Mouse (Mus musculus): ENCODE results near the gene Sapcd1.

Sapcd1 gene

DNA sequence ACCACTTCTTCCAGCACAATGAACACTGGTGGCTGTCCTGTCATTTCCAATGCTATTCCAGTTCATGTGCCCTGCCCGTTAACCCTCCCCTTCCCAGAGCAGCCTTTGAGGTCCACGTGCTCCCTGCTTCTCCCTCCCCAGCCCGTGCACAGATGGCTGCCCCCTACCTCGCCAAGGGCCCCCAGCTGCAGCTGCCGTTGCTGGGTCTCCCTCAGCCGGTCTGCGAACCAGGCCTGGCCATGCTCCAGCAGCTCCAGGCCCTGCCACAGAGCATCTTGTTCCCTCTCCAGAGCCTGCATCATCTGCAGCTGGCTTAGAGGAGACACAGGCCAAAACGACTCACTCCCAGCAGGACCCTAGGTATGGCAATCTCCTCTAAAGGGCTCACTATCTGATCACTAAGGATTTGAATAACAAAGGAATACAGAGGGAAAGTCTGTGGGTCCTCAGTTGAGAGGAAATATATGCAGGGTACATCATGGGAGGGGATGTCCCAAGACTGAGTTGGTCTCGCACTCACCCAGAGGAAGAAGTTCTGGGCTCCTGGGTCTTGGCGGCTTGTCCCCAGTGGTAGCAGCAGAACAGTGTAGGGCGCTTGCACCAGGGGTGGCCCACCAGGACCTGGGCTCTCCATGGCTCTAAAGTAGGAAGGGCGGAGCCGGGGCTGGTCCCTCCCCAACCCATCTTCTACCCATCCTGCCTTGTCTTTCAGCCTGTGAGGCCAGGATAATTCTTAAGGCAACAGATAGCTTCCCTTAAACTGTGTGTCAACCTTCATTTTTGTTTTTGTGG is at the start of gene Sapcd1:
Gene Sapcd1, minus strand, starts transcription at position 740 of the 792 bp plus-strand sequence.
- peak; percentile 77 for DNase-seq (ENCODE audit: low spot score)

DNA sequence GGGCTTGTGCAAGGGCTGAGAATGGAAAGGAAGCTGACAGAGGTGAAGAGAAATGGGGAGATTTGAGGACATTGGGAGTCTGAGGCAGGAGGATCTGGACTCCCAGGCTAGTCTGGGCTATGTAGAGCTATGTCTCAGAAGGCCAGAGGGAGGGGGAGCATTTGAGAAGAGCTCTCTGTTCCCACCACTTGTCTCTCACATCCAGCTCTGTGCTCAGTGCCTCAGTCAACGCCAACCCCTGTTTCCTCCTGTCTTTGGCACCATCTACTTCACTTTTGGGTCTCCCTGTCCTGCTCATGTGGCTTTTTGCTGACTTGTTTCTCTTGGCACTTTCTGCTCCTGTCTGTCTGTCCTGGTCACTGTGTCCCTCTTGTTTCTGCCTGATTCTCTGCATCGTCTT is 49.5 kb upstream of the Sapcd1 start:
- no peak for DNase-seq (ENCODE audit: low spot score)

DNA sequence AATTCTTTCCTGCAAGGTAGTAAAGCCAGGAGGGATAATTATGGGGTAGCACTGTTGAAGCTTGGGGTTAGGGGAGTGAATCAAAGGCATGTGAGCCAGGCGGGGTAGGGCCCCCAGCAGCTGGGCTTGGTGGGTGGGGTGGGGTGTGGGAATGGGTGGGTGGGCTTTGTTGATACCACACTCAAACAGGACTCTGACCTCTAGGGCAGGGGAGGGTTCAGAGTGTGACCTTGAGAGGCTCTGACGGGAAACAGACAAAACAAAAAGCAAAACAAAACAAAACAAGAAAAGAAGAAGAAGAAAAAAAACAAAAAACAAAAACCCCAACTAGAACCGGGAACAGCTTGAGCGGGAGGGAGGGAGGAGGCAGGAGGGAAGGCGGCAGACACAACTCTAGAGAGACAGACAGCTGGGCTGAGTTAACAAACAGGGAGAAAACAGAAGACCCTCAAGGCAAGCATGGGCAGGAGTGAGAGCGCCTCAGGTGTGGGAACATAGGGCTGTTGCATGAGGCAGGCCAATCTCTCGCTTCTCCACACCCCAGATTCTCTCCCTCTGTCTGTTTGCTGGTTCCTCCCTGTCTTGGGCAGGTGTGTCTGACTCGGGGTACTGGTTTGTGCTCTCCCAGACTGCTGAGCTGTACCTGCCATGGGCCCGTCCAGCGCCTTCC is 48.8 kb upstream of the Sapcd1 start, which contains the start of gene Ly6g6e:
Gene Ly6g6e, plus strand, starts transcription at position 396 of the 670 bp plus-strand sequence.
- no peak for DNase-seq (ENCODE audit: low spot score)

DNA sequence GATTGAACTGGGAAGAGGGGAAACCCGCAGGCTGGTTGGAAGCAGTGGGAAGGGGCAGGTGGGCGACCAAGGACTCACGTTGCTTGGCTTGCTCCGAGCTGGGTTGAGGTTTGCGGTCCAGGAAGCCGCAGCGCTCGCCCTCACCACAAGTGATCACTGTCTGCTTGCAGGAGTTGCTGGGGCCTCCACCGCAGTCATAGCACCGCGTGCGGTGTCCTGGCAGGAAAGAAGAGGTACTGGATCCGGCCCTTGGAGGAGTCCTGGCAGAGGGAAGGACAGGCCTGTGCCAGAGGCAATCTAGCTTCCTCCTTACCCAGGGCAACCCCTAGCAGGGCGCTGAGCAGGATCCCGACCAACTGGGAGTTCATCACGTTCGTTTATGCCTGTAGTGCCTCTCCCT is 46.3 kb upstream of the Sapcd1 start:
- DNase-seq (ENCODE audit: low spot score): no peak

- DNase-seq (ENCODE audit: low spot score): no peak
Observed at GRCm38 (mm10) chr17:35071454-35071853, 43.6 kb upstream of the Sapcd1 start.

DNA sequence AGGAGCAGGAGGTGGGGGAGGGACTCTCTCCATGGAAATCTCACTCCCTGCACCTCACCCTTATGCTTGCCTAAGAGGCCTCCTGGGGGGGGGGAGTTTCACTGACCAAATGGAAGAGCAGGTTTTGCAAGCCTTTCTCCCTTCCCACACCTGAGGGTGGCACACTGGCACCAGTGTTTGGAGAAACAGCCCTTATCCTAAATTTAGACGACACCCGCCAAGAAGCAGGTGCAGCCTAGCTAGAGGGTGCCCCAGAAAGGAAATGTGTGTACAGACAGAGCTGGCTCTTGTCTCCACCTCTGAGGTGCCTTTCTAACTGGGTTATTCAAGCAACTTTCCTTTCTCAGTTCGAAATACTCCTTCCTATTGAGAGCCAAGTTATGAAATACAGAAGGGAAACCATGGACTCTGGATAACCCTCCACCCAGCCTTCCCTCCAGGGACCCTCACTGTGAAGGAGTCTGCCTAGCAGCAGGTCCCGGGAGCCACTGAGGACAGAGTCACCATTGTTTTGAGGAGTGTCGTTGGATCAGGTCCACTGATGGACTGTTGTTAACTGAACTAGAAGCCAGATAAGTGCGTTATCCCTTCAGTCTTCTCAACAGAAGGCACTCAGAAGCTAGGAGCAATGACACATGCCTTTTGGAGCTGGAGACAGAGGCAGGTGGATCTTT is 42.9 kb upstream of the Sapcd1 start:
- DNase-seq (ENCODE audit: low spot score): no peak

DNA sequence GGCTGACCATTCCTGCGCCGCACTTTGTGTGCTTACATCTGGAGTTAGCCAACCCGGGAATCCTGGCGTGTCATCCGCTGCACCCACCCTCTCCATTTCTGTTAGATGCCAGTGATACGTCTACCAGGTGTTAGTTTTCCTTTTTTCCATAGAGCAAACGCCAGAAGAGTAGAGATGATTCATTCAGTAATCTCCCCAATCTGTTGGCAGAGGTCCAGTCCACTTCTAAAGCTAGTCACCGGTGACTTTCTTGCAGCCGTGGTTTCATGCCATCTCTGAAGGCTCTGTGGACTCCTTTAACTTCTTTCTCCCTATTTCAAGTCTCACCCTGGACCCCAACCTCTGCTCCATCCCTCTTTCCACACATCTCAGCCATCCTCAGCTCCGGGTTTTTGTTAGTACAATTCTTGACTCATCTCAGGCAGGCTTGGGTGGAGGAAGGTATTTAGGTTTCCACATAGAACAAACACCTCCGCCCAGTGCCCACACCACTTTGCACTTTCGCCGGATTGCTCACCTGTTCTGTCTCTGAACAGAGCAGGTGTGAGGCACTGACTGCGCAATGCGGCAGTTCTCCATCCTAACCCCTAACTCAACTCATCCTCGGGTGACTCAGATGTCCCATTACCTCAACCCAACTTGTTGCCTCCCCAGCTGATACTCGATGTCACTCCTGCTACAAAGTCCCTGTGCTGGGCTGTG is 40.5 kb upstream of the Sapcd1 start:
- DNase-seq (ENCODE audit: low spot score): no peak

- DNase-seq (ENCODE audit: low spot score): no peak
Observed at GRCm38 (mm10) chr17:35066084-35066483, 38.3 kb upstream of the Sapcd1 start, which contains the start of gene Mpig6b. Gene Mpig6b (minus strand): TSS chr17:35066184.

- DNase-seq (ENCODE audit: low spot score): peak; percentile 79
Observed at GRCm38 (mm10) chr17:35064951-35065947, 37.4 kb upstream of the Sapcd1 start, which contains the start of gene Ly6g6c. Gene Ly6g6c (plus strand): TSS chr17:35065388.

DNA sequence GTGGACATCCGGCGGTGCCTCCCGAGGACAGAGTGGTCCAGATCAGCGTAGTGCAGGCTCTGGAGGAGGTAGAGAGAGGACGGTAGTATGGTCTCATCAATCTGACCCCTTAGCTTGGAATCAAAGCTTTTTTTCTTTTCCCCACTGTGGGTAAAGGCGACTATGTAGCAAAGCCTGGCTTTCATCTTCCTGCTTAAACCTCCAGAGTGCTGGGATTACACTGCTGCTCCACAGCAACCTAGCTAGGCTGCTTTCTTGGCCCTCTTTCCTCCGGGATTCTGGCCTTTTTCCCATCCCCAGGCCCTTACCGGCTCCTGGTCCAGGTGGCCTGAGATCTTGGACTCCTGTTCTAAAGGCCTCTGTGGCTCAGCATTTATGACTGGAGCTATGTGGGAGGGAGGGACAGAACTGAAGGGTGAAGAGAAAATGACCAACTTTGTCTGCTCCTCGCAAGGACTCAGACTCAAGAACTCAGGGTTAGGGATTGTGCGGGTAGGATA is 36.6 kb upstream of the Sapcd1 start:
- no peak for DNase-seq (ENCODE audit: low spot score)

DNA sequence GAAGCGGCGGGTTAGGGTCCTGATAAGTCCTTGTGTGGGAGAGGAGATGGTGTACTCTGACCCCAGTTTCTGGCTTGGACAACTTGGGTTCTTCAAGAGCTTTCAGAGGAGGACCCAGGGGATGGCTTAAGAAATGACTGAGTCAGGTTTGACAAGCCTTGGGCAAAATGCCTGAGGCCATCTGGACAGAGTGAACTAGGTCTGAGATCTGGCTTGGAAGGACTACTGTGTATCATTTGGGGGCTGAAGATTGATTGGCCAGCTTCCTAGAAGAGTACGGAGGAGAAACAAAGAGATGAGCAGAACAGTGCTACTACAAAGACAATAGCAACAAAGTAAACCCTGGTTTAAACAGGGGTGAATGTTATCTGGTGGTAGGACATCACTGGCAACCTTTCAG is 35.6 kb upstream of the Sapcd1 start:
- DNase-seq (ENCODE audit: low spot score): peak; percentile 67

GRCm38 (mm10) chr17:35061299-35061698 is 33.5 kb upstream of the Sapcd1 start:
- DNase-seq (ENCODE audit: low spot score): no peak

DNA sequence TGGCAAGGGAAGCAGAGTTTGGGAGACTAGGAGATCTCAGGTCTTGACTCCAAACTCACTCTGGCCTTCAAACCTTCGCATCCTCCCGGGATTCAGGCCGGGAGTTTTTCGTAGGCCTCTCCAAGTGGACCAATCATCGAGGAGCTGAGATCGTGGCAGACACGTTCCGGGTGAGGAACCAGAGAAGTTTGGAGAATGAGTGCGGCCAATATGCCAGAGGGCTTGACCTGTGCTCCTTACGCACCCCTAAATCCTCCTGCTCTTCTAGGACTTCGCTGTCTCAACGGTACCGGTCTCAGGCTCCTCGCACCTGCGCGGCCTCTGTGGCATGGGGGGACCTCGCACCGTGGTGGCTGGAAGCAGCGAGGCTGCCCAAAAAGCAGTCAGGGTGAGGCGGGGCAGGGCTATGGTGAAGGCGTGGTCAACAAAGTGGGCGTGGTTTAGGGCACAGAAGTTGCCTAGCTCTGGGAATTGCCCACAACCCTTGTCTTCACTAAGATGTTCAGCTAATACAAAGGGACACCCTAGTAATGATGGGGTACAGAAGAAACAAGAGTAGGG is 33.0 kb upstream of the Sapcd1 start:
- DNase-seq (ENCODE audit: low spot score): peak; percentile 70

DNA sequence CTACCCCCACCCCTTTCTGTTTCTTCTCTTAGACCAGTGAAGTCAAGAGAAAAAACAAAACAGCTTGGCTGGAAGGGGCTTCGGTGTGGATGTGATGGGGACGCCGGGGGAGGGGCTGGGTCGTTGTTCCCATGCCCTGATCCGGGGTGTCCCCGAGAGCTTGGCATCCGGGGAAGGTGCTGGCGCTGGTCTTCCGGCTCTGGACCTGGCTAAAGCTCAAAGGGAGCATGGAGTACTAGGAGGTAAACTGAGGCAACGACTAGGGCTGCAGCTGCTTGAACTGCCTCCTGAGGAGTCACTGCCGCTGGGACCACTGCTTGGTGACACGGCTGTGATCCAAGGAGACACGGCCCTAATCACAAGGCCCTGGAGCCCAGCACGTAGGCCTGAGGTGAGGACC is 32.3 kb upstream of the Sapcd1 start:
- no peak for DNase-seq (ENCODE audit: low spot score)

DNA sequence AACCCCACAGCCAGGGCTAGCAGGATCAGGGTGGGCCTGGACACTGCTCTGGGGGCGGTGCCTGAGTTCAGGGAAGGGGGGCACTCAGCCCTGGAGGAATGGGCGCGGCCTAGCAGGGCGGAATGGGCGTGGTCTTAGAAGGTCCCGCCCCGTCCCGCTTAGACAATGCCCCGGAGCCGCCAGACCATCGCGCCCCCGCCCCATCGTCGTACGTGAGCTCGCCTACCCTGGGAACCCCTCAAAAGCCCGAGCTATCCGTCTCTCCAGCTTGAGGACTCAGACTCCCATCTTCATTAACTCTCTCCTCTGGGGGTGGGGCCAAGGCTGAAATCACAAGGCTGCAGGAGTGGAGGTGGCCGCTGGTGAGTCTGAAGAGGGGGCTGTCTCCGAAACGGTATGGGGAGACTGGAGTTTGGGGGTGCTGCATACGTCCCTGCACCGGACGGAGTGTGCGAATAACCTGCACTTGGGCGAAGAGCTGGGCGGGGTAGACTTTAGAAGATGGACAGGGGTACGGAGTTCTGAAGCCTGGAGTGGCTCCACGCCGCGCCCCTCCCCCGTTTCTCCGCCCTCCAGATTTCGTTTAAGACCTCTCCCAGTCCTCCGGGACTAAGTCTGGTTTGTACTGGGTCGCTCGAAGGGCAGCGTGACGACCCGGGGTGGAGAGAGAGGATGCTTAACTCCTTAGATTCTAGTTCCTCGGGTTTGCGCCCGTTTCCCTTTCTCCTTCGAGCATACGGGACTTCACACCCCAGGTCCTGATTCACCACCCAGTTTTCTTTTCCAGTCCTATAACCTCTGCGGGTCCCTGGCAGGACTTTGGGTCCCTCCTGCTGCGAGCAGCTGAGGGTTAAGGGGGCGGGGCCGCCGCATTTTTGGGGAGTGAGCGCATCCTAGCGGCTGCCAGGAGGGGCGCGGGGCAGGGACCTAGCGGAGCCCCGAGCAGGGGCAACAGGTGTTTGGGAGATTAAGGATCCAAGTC is 31.4 kb upstream of the Sapcd1 start, which contains the start of gene Ddah2:
Gene Ddah2, plus strand, starts transcription at position 125 of the 982 bp plus-strand sequence.
- peak; percentile 97 for DNase-seq (ENCODE audit: low spot score)

GRCm38 (mm10) chr17:35058316-35058715 is 30.5 kb upstream of the Sapcd1 start:
- DNase-seq (ENCODE audit: low spot score): no peak

DNA sequence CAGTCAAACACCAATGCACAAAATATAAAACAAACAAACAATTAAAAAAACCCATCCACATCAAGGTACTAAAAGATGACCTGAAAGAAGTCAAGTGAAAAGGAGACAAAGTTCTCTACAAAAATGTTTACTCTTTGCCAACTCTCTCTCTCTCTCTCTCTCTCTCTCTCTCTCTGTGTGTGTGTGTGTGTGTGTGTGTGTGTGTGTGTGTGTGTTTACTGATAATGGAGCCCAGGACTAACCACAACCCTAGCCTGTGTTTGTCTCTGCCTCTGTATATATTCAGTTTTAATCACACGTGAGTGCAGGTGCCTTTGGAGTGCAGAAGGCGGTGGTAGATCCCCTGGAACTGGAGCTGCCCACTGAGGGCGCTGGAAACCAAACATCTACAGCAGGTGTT is 29.3 kb upstream of the Sapcd1 start:
- no peak for DNase-seq (ENCODE audit: low spot score)

- no peak for DNase-seq (ENCODE audit: low spot score)
Observed at GRCm38 (mm10) chr17:35055691-35056495, 28.1 kb upstream of the Sapcd1 start.
